Mouse (Mus musculus): ENCODE data around the gene Sema3b.
A peak's percentile ranks its signal among the peaks of the same experiment; 100 is the strongest.

Gene Sema3b

GRCm38 (mm10) chr9:107570016-107570415, 39.0 kb downstream of the Sema3b start:
- DNase-seq (ENCODE audit: low read depth, low spot score) = no peak

- DNase-seq (ENCODE audit: low read depth, low spot score) = no peak
Observed at GRCm38 (mm10) chr9:107569270-107569669, 39.8 kb downstream of the Sema3b start.

- DNase-seq (ENCODE audit: low read depth, low spot score) = peak; percentile 95
Observed at GRCm38 (mm10) chr9:107568331-107569261, 40.4 kb downstream of the Sema3b start.

- no peak for DNase-seq (ENCODE audit: low read depth, low spot score)
Observed at GRCm38 (mm10) chr9:107567702-107568319, 41.2 kb downstream of the Sema3b start, which contains the start of gene Hyal2. Gene Hyal2, plus strand, starts transcription at chr9:107567945.

GRCm38 (mm10) chr9:107566855-107567254, 42.2 kb downstream of the Sema3b start:
- DNase-seq (ENCODE audit: low read depth, low spot score) = no peak

GRCm38 (mm10) chr9:107566041-107566709, 42.9 kb downstream of the Sema3b start:
- DNase-seq (ENCODE audit: low read depth, low spot score) = peak; percentile 69

- peak; percentile 43 for DNase-seq (ENCODE audit: low read depth, low spot score)
Observed at GRCm38 (mm10) chr9:107565556-107565955, 43.5 kb downstream of the Sema3b start.

- peak; percentile 97 for DNase-seq (ENCODE audit: low read depth, low spot score)
Observed at GRCm38 (mm10) chr9:107563029-107563581, 45.9 kb downstream of the Sema3b start, which contains the start of gene Tusc2. Gene Tusc2, plus strand, starts transcription at chr9:107563255.

- DNase-seq (ENCODE audit: low read depth, low spot score) = no peak
Observed at GRCm38 (mm10) chr9:107556346-107556745, 52.7 kb downstream of the Sema3b start.

- no peak for DNase-seq (ENCODE audit: low read depth, low spot score)
Observed at GRCm38 (mm10) chr9:107555701-107556100, 53.3 kb downstream of the Sema3b start.

GRCm38 (mm10) chr9:107555031-107555457, 54.0 kb downstream of the Sema3b start:
- peak; percentile 77 for DNase-seq (ENCODE audit: low read depth, low spot score)

- DNase-seq (ENCODE audit: low read depth, low spot score) = peak; percentile 98
Observed at GRCm38 (mm10) chr9:107554319-107554825, 54.7 kb downstream of the Sema3b start.

GRCm38 (mm10) chr9:107553541-107554318, 55.3 kb downstream of the Sema3b start:
- no peak for DNase-seq (ENCODE audit: low read depth, low spot score)

GRCm38 (mm10) chr9:107552690-107553393, 56.2 kb downstream of the Sema3b start:
- no peak for DNase-seq (ENCODE audit: low read depth, low spot score)

GRCm38 (mm10) chr9:107551890-107552355, 57.1 kb downstream of the Sema3b start:
- no peak for DNase-seq (ENCODE audit: low read depth, low spot score)

GRCm38 (mm10) chr9:107551117-107551889, 57.7 kb downstream of the Sema3b start, which contains the start of gene Rassf1:
Gene Rassf1, plus strand, starts transcription at chr9:107551555.
- peak; percentile 68 for DNase-seq (ENCODE audit: low read depth, low spot score)

GRCm38 (mm10) chr9:107550491-107551116, 58.4 kb downstream of the Sema3b start:
- DNase-seq (ENCODE audit: low read depth, low spot score) = peak; percentile 60

GRCm38 (mm10) chr9:107549297-107550074, 59.5 kb downstream of the Sema3b start:
- DNase-seq (ENCODE audit: low read depth, low spot score) = no peak

Measured in R1 (cell line).